Mouse (Mus musculus) liver, adult 2 months (tissue): ENCODE data around the gene Cdh12.

Experiments
- CTCF ChIP-seq: fragments of 200-500 bp; IDR thresholded peaks from 2 replicates; pipeline ENCODE4 v1.5.1; 2011; ENCODE audit warnings: low read depth, low read length, control low read depth
- POLR2A ChIP-seq: fragments of 200-500 bp; IDR thresholded peaks from 2 replicates; pipeline ENCODE4 v1.6.1; 2011; ENCODE audit warnings: low read length, control low read depth; ENCODE audit not compliant: insufficient read depth; ENCODE audit errors: extremely low read depth

DNA sequence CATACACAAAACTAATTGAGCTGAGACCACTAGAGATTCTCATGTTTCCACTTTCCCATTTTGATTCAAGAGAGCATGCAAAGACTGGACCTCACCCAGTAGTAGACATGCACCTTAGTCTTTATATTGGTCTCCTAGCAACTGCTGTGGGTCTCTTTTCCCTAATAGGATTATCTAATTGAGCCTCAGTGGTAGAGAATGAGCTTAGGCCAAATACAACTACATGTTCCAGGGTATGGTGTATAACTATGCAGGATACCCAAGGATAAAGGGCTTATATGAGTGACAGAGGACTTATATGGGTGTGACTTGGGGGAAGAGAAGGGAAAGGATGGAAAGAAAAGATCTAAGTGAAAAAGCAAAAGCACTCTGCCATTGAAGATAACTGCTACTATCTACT, 683.9 kb downstream of the Cdh12 start:
- TF ChIP-seq CTCF (no peak), POLR2A (no peak)
